Mouse (Mus musculus) kidney, adult 8-10 months (tissue): ENCODE data around the gene Stx12.
"Not testable (repeated sequence)": the region's sequence is repeated elsewhere in the genome, so short reads cannot be mapped to it uniquely, and the experiment has no call there.

ENCODE experiments used
- DNase-seq, 2 experiments: peaks; one replicate each; pipeline ENCODE4 v3.0.0; 2022

Stx12 gene

GRCm38 (mm10) chr4:132884064-132884843 lies at the start of gene Stx12:
Gene Stx12, minus strand, starts transcription at chr4:132884509.
- DNase-seq: peak; percentile 86 to 88

- DNase-seq: no peak
Measured at GRCm38 (mm10) chr4:132932752-132933404, 48.6 kb upstream of the Stx12 start.

- peak in 1 of 2 experiments; percentile 61 for DNase-seq
Measured at GRCm38 (mm10) chr4:132930784-132931183, 46.5 kb upstream of the Stx12 start.

- peak; percentile 59 to 63 for DNase-seq
Measured at GRCm38 (mm10) chr4:132926520-132926919, 42.2 kb upstream of the Stx12 start.

GRCm38 (mm10) chr4:132922558-132923008 lies 38.3 kb upstream of the Stx12 start, which contains the start of gene Fam76a:
Gene Fam76a, minus strand, starts transcription at chr4:132922558.
- peak; percentile 100 for DNase-seq

GRCm38 (mm10) chr4:132922061-132922530 lies 37.8 kb upstream of the Stx12 start:
- DNase-seq: peak in 1 of 2 experiments; percentile 50

- DNase-seq: no peak
Measured at GRCm38 (mm10) chr4:132921488-132921887, 37.2 kb upstream of the Stx12 start.

GRCm38 (mm10) chr4:132920171-132920570 lies 35.9 kb upstream of the Stx12 start:
- no peak for DNase-seq

GRCm38 (mm10) chr4:132918493-132918892 lies 34.2 kb upstream of the Stx12 start:
- DNase-seq: not testable (repeated sequence)

- no peak for DNase-seq
Measured at GRCm38 (mm10) chr4:132912156-132912555, 27.8 kb upstream of the Stx12 start.

- DNase-seq: peak; percentile 66 to 70
Measured at GRCm38 (mm10) chr4:132905843-132906360, 21.6 kb upstream of the Stx12 start.

- peak; percentile 37 to 65 for DNase-seq
Measured at GRCm38 (mm10) chr4:132904765-132905309, 20.5 kb upstream of the Stx12 start.

GRCm38 (mm10) chr4:132904071-132904470 lies 19.8 kb upstream of the Stx12 start:
- no peak for DNase-seq

- no peak for DNase-seq
Measured at GRCm38 (mm10) chr4:132898197-132898596, 13.9 kb upstream of the Stx12 start.

GRCm38 (mm10) chr4:132894402-132894801 lies 10.1 kb upstream of the Stx12 start:
- DNase-seq: no peak

GRCm38 (mm10) chr4:132884844-132885374 lies 600 bp upstream of the Stx12 start:
- no peak for DNase-seq

GRCm38 (mm10) chr4:132883561-132884063 lies 697 bp downstream of the Stx12 start:
- no peak for DNase-seq

GRCm38 (mm10) chr4:132874363-132875097 lies 9.8 kb downstream of the Stx12 start:
- DNase-seq: peak in 1 of 2 experiments; percentile 13

GRCm38 (mm10) chr4:132873481-132874362 lies 10.6 kb downstream of the Stx12 start:
- DNase-seq: no peak

GRCm38 (mm10) chr4:132871116-132871515 lies 13.2 kb downstream of the Stx12 start:
- no peak for DNase-seq

- no peak for DNase-seq
Measured at GRCm38 (mm10) chr4:132864856-132865255, 19.5 kb downstream of the Stx12 start.
